Mouse (Mus musculus) left cerebral cortex, adult 2 months (tissue): ENCODE measurements around the gene Btd. TPM values are rescaled to one million over a fixed set of nuclear protein-coding genes. Genes with fewer than 3 reads are reported as not detected.

Source experiments
- DNase-seq, 2 experiments: peaks; one replicate each; pipeline ENCODE4 v3.0.0; 2021 to 2022; ENCODE audit warnings: low spot score in 2 of 2, mixed read lengths in 1 of 2; ENCODE audit errors: extremely low spot score in 1 of 2
- H3K27ac ChIP-seq: fragments of 200-600 bp; 2 replicates; pipeline ENCODE4 v1.8.1; 2022
- H3K4me3 ChIP-seq: fragments of 200-600 bp; 2 replicates; pipeline ENCODE4 v1.8.1; 2022
- CTCF ChIP-seq: fragments of 200-600 bp; IDR thresholded peaks from 2 replicates; pipeline ENCODE4 v1.8.1; 2022; ENCODE audit warnings: antibody characterized with exemption, mild to moderate bottlenecking, moderate library complexity
- intact Hi-C: fragments of 180-260 bp; cut with DNase I; formaldehyde crosslinking; loops from one replicate; pipeline ENCODE4 v1.15.1; 2025
- total RNA-seq, 2 experiments: library from RNA; stranded (reverse); gene quantifications; 2 replicates each; pipeline ENCODE4 v1.2.3; 2021

Gene Btd
- total RNA-seq, 2 experiments from 2014 or later: 8.4 to 8.8 TPM

DNA sequence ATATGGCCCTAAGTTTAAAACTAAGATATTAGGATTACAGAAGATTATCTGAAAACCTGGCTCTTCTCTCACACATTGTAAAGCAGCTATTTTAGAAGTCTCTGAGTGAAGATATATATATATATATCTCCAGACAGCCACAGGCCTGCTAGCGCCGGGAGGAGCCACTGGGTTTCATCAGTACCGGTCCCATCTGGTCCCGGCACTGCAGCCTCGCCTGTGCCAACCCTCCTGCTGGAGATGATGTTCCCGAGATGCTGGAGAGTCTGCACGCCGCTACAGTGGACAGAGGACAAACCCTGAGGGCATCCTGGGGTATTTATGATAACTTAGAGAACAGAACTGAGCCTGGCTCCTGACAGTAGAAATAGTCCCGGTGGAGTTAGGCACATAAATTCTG is 23.6 kb upstream of the Btd start:
- intact Hi-C loops: no loop called here
- DNase-seq: no peak
- TF ChIP-seq CTCF: no peak
- no peak overlapping the region for H3K4me3 ChIP-seq
- H3K27ac ChIP-seq: no peak overlapping the region

DNA sequence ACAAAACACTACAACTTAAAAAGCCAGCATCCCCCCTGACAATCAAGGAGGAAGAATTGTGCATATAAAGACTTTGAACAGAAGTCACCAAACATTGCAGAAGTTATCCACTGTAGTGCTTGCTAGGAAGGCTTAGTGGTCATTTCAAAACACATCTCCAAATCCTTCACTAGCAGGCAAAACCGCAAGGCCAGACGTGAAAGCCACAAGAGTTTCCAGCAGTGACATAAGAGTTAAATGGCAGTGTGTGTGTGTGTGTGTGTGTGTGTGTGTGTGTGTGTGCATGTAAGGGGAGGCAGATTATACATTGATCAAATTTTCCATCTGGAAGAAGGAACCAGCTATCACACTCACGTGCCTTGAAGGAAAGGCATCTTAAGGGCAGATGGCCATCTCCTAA is 22.8 kb upstream of the Btd start:
- no peak for DNase-seq
- TF ChIP-seq CTCF: no peak
- intact Hi-C loops: no loop called here
- no peak overlapping the region for H3K4me3 ChIP-seq
- no peak overlapping the region for H3K27ac ChIP-seq

DNA sequence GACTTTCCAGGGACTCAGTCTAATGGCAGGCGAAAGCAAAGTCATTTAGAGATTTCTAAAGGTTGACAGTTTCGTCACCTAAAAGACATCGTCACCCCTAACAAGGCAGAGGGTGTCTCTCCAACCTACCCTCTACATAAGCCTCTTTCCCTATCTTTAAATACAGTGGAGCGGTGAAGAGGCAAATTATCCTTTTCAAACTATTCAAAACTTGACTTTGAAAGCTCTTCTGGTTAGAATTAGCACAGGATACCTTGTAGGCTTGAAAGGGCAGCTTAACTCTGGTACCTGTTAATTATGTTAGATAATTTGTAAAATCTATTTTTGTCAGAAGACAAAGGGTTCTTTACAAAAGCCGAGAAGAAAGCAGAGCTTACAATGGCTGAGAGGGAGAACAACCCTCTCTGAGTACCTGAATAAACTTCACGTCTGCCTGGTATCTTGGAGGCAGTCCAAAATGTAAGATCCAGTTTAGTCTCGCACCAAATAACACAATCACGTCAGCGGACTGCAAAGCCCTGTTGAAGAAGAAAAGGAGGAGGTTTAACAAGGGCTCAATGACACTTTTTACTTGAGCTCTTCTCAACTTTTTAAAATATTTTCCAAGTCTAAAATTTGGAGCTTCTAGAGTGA is 20.1 kb upstream of the Btd start:
- intact Hi-C loops: no loop called here
- DNase-seq: no peak
- Histone ChIP-seq H3K4me3 (no peak overlapping the region), H3K27ac (no peak overlapping the region)
- no peak for TF ChIP-seq CTCF

DNA sequence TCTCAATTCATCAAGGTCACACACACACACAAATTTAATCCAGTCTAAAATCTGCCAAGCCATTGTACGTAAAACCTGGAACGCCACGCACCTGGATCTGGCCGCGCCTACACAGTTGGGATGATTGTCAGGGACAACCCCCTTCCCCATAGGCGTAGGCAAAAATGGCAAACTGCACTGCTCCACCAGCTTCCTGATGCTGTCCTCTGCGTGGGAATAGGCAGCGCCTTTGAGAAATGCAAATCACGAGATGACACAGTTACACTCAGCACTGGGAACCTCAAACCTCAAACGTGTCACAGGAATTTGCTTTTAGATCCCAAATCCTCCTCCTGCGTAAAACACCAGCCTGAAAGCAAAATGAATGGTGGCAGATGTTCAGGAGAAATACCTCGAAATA is 18.1 kb upstream of the Btd start:
- Histone ChIP-seq H3K27ac (no peak overlapping the region), H3K4me3 (no peak overlapping the region)
- intact Hi-C loops: loop anchor here (2.0 kb wide), 1 partner anchor 46 kb away; no protein-coding TSS in a partner anchor
- DNase-seq: peak; percentile 38 to 64
- no peak for TF ChIP-seq CTCF

DNA sequence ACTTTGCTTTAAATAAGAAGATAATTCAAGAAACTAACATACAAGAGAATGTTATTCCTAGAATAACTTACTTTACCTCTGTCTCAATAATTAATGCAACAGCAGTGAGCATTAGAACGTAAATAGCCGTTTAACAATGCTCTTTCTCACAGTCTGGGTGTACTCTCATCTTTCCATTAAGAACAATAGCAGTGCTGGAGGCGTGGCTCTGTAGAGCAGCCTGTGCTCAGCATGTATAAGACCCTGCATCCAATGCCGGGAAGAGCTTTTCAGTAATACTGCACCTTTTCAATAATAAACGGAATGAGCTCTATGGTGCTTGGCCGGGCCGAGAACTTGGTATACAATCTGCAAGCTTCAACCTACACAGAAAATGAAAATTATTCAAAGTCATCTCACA is 10.2 kb upstream of the Btd start:
- H3K4me3 ChIP-seq: no peak overlapping the region
- DNase-seq: no peak
- no peak for TF ChIP-seq CTCF
- no peak overlapping the region for H3K27ac ChIP-seq
- intact Hi-C loops: no loop called here

DNA sequence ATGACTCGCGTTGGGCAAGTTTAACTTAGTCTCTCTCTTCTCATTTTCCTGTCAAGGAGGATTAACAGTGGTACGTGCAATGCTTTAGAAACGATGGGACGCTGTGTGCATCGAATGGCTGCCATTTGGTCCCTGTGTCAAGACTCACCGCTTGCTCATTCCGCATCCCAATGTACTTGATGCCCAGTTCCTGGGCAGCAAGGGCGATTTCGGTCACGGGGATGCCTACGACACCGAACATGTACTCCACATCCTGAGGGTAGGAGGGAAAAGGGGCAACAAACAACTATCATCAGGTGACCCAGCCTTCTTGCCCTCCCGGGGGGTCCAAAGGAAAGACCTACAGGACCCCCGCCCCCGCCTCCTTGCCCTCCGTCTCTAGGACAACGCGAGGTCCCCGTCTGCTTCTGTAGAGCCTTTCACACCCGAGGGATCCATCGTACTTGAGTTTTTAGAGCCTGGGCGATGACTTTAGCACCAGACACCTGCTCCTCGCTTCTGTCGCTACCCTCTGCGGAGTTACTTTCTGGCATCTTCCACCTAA is 410 bp upstream of the Btd start, which contains the start of gene Gm49387:
Gene Gm49387, minus strand, starts transcription at position 533 of the 544 bp plus-strand sequence.
- intact Hi-C loops: no loop called here
- no peak for TF ChIP-seq CTCF
- Histone ChIP-seq H3K27ac (peak within 1 kb of the TSS; percentile 87), H3K4me3 (peak within 1 kb of the TSS; percentile 63)
- DNase-seq: no peak

DNA sequence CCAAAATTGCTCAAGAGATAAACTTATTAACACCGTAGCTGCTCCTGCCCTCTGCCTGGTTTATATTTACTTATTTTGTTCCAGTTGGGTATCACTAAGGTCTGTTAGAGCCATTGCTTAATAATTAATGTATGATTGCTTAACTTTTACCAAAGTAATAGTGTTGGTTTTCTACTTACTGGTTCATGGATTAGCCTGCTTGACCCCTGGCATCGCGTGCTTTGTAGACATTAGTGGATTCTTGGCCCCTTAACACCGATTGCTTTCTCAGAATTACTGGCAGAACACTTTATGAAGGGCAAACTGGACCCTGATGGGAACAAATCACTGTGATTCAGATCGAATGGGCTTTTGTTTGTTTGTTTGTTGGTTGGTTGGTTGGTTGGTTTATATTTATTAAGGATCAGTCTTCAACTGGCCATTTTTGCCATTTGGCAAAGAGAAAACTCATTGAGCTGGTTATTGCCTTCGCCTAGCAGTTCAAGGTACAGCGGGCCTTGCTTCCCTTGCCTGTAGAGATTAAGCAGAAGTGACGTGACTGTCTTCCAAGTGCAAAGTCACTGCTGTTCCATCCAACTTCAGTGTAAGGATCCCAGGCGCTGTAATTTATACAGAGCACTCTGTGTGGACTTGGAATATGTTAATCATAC is 803 bp downstream of the Btd start:
- DNase-seq: no peak
- no peak for TF ChIP-seq CTCF
- intact Hi-C loops: no loop called here
- H3K27ac ChIP-seq: peak overlapping the region; percentile 87
- peak overlapping the region; percentile 63 for H3K4me3 ChIP-seq

DNA sequence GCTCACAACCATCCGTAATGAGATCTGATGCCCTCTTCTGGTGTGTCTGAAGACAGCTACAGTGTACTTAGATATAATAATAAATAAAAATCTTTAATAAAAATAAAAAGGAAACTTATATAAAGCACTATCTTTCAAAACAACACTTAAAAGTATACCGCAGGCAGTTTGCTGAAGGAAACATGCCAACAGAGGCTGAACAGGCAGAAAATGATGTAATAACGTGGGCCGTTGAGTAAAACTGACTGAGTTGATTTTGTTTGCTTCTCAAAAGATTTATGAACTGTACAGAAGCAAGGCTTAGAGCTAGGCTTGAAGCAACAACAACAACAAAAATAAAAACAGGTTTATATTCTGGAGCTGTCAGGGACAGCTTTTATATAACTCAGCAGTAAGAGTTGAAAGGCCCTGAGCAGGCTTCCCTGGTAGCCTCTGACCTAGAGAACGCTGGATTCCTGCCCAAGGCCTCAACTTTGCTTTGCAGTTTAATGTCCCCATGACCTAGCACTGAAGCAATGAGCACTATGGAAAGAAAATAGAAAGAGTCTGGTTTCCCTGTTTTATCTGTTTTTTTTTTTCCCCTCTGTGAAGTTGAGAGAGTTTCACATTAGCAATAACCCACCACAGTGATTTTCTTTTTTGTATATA is 3.5 kb downstream of the Btd start:
- DNase-seq: no peak
- Histone ChIP-seq H3K27ac (no peak overlapping the region), H3K4me3 (no peak overlapping the region)
- no peak for TF ChIP-seq CTCF
- intact Hi-C loops: no loop called here

DNA sequence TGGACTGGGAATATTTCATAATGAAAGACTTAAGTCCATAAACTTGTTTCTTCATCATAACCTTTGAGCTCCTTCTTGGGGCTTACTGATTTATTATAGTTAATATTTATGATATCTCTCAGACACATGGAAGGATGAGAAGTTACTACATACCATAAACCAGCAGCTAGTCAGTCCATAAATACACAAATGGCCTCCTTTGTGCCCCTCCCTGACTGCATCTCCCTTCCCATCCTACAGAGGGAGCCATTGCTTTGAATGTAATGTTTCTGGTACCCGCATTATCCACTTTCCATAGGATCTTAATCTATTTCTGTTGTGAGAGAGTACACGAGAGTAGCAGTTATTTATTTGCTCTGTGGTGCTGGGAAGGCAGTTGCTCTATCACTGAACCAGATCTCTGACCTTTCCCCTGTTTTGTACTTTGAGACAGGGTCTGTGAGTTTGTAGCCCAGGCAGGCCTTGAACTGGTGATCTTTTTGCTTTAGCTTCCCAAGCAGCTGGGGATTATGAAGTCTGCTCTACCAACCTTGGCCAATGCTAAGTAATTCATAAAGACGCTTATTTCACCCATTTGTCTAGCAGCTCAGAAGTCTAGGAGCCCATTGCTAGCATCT is 4.2 kb downstream of the Btd start:
- no peak for DNase-seq
- peak; percentile 57 for TF ChIP-seq CTCF
- Histone ChIP-seq H3K27ac (no peak overlapping the region), H3K4me3 (no peak overlapping the region)
- intact Hi-C loops: no loop called here

DNA sequence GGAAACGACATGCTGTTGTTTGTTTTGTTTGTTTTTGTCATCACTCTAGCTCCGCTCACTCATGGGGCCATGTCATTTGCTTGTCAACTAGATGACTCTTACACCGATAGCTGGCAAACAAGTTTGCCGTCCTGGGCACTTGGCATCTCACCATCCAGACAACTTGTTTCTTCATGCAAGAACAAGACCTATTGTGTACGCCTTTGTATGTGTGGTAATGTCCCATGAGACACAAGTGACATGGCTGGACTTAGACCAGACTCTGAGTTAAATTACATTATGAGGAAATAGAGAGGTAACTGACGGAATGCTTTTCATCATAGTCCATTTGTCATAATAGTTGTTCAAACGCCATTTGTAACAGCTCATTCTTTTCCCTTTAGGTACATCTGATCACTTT is 5.1 kb downstream of the Btd start:
- no peak for DNase-seq
- intact Hi-C loops: no loop called here
- Histone ChIP-seq H3K4me3 (no peak overlapping the region), H3K27ac (no peak overlapping the region)
- TF ChIP-seq CTCF: no peak

DNA sequence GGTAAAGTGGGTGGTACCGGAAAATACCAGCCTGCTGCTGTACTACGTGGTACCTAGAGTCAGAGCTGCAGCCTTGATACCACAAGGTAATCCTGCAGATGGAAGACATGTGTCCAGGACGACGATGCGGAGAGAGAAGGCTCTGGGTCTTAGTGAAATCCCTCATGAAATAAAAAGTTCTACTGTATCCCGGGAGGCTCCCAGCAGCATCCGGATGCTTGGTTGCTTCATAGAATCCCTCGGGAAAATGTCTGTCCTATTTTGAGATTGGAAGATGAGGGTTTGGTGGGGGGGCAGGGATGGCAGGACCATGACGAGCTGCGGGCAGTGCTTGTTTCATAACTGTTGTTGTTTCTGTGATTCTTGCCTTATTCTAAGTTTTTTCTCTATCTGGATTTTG is 7.2 kb downstream of the Btd start:
- DNase-seq: no peak
- Histone ChIP-seq H3K4me3 (no peak overlapping the region), H3K27ac (no peak overlapping the region)
- intact Hi-C loops: no loop called here
- TF ChIP-seq CTCF: no peak

DNA sequence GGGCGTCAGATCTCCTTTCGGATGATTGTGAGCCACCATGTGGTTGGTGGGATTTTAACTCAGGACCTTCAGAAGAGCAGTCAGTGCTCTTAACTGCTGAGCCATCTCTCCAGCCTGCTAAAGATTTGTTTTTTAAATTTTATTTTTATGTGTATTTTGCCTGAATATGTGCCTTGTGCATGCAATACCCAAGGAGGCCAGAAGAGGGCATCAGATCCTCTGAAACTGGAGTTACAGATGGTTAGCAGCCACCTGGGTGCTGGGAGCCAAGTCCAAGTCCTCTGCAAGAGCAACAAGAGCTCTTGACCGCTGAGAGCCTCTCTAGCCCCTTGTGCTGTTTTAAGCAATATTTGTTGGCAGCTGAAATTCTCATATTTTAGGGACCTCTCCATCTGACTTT is 9.5 kb downstream of the Btd start:
- intact Hi-C loops: no loop called here

More for the DNA sequence above, 9.5 kb downstream of the Btd start:
- DNase-seq: no peak
- Histone ChIP-seq H3K27ac (no peak overlapping the region), H3K4me3 (no peak overlapping the region)
- TF ChIP-seq CTCF: peak; percentile 31
